Mouse (Mus musculus) CH12.LX (cell line): ENCODE measurements around the gene Pcmt1. TPM values are rescaled to one million over a fixed set of nuclear protein-coding genes. Genes with fewer than 3 reads are reported as not detected.
A peak's percentile ranks its signal among the peaks of the same experiment; 100 is the strongest.

Experiments
- DNase-seq: peaks from one replicate; pipeline ENCODE4 v3.0.0-alpha.2; 2013; ENCODE audit errors: extremely low read depth
- H3K27ac ChIP-seq: 2 replicates; pipeline ENCODE4 v1.5.1; 2012; ENCODE audit warnings: low read depth, mild to moderate bottlenecking, control low read depth, moderate library complexity; ENCODE audit not compliant: insufficient read depth
- H3K27me3 ChIP-seq: replicated peaks from 2 replicates; pipeline ENCODE3; 2012; ENCODE audit warnings: inconsistent platforms
- H3K36me3 ChIP-seq, 2 experiments: replicated peaks in 1 of 2; 2 replicates each; pipeline versions ENCODE3 to v1.6.1; 2012; ENCODE audit warnings: inconsistent platforms in 1 of 2, low read length in 1 of 2, mild to moderate bottlenecking in 1 of 2, mixed read lengths in 1 of 2, moderate library complexity in 1 of 2; ENCODE audit not compliant: control insufficient read depth in 1 of 2, insufficient read depth in 1 of 2
- H3K4me1 ChIP-seq, 2 experiments: 2 replicates each; pipeline ENCODE4 v1.6.1; 2012; ENCODE audit warnings: inconsistent platforms in 1 of 2, moderate library complexity in 1 of 2; ENCODE audit not compliant: insufficient read depth in 2 of 2, control insufficient read depth in 1 of 2
- H3K4me2 ChIP-seq: 2 replicates; pipeline ENCODE4 v1.6.1; 2012; ENCODE audit warnings: low read depth, mild to moderate bottlenecking, control low read depth; ENCODE audit not compliant: poor library complexity, insufficient read depth, severe bottlenecking
- H3K4me3 ChIP-seq, 3 experiments: fragments of 150-350 bp in 1 of 3; sonication (generic) in 1 of 3; replicated peaks in 1 of 3; 2 replicates each; pipeline versions ENCODE3 to v1.5.1; 2011 to 2012; ENCODE audit warnings: low read depth in 2 of 3, low read length in 2 of 3, mild to moderate bottlenecking in 2 of 3, moderate library complexity in 2 of 3, control low read depth in 1 of 3, improper control_type of control experiment in 1 of 3, inconsistent platforms in 1 of 3, mixed read lengths in 1 of 3; ENCODE audit not compliant: poor library complexity in 1 of 3
- H3K79me2 ChIP-seq: replicated peaks from 2 replicates; pipeline ENCODE4 v1.6.1; 2012; ENCODE audit warnings: mild to moderate bottlenecking, moderate library complexity; ENCODE audit not compliant: control insufficient read depth, poor library complexity, insufficient read depth, severe bottlenecking; ENCODE audit errors: extremely low read depth
- H3K9ac ChIP-seq: 2 replicates; pipeline ENCODE4 v1.6.1; 2012; ENCODE audit warnings: low read depth, mild to moderate bottlenecking, control low read depth, moderate library complexity; ENCODE audit not compliant: insufficient read depth
- H3K9me3 ChIP-seq: replicated peaks from 2 replicates; pipeline ENCODE3; 2012; ENCODE audit warnings: low read length, inconsistent platforms, mixed read lengths
- BHLHE40 ChIP-seq: IDR thresholded peaks from 2 replicates; pipeline ENCODE4 v1.6.1; 2011; ENCODE audit warnings: mild to moderate bottlenecking, low read depth, low read length, improper control_type of control experiment
- EP300 ChIP-seq: IDR thresholded peaks from 2 replicates; pipeline ENCODE4 v1.6.1; 2011; ENCODE audit warnings: low read length, improper control_type of control experiment
- HCFC1 ChIP-seq: IDR thresholded peaks from 2 replicates; pipeline ENCODE4 v1.6.1; 2012; ENCODE audit warnings: low read depth, mild to moderate bottlenecking, inconsistent platforms, low read length, improper control_type of control experiment
- KAT2A ChIP-seq: IDR thresholded peaks from 2 replicates; pipeline ENCODE4 v1.6.1; 2012; ENCODE audit warnings: low read length, improper control_type of control experiment, inconsistent platforms; ENCODE audit not compliant: insufficient replicate concordance
- MAZ ChIP-seq: IDR thresholded peaks from 2 replicates; pipeline ENCODE4 v1.6.1; 2012; ENCODE audit warnings: low read depth, mild to moderate bottlenecking, inconsistent platforms, low read length, improper control_type of control experiment, moderate library complexity
- MEF2A ChIP-seq: IDR thresholded peaks from 2 replicates; pipeline ENCODE4 v1.6.1; 2014; ENCODE audit warnings: low read depth, mild to moderate bottlenecking, inconsistent platforms, low read length, improper control_type of control experiment, borderline replicate concordance
- MXI1 ChIP-seq: IDR thresholded peaks from 2 replicates; pipeline ENCODE4 v1.6.1; 2011; ENCODE audit warnings: mild to moderate bottlenecking, low read depth, low read length, improper control_type of control experiment
- MYC ChIP-seq: IDR thresholded peaks from 2 replicates; pipeline ENCODE4 v1.6.1; 2011; ENCODE audit warnings: low read depth, mild to moderate bottlenecking, improper control_type of control experiment, low read length
- POLR2A ChIP-seq: IDR thresholded peaks from 2 replicates; pipeline ENCODE4 v1.6.1; 2011; ENCODE audit warnings: low read depth, mild to moderate bottlenecking, improper control_type of control experiment, low read length
- POLR2AphosphoS2 ChIP-seq: IDR thresholded peaks from 2 replicates; pipeline ENCODE4 v1.6.1; 2011; ENCODE audit warnings: low read depth, low read length, improper control_type of control experiment
- RCOR1 ChIP-seq: conservative IDR thresholded peaks from 2 replicates; pipeline ENCODE4 v1.6.1; 2012; ENCODE audit warnings: low read depth, mild to moderate bottlenecking, inconsistent platforms, low read length, improper control_type of control experiment
- SIN3A ChIP-seq: IDR thresholded peaks from 2 replicates; pipeline ENCODE4 v1.6.1; 2012; ENCODE audit warnings: low read length, improper control_type of control experiment, inconsistent platforms
- SMC3 ChIP-seq: IDR thresholded peaks from 2 replicates; pipeline ENCODE4 v1.6.1; 2011; ENCODE audit warnings: low read depth, low read length, improper control_type of control experiment
- TBP ChIP-seq: conservative IDR thresholded peaks from 2 replicates; pipeline ENCODE4 v1.6.1; 2011; ENCODE audit warnings: low read depth, low read length, improper control_type of control experiment
- UBTF ChIP-seq: IDR thresholded peaks from 2 replicates; pipeline ENCODE4 v1.6.1; 2012; ENCODE audit warnings: low read depth, mild to moderate bottlenecking, inconsistent platforms, low read length, improper control_type of control experiment, moderate library complexity
- USF1 ChIP-seq: IDR thresholded peaks from 2 replicates; pipeline ENCODE4 v1.6.1; 2014; ENCODE audit warnings: low read depth, mild to moderate bottlenecking, inconsistent platforms, low read length, improper control_type of control experiment
- USF2 ChIP-seq: conservative IDR thresholded peaks from 2 replicates; pipeline ENCODE4 v1.6.1; 2011; ENCODE audit warnings: low read depth, low read length, improper control_type of control experiment
- ZC3H11A ChIP-seq: IDR thresholded peaks from 2 replicates; pipeline ENCODE4 v1.6.1; 2012; ENCODE audit warnings: low read depth, mild to moderate bottlenecking, inconsistent platforms, low read length, improper control_type of control experiment
- ZKSCAN1 ChIP-seq: IDR thresholded peaks from 2 replicates; pipeline ENCODE4 v1.6.1; 2012; ENCODE audit warnings: low read depth, inconsistent platforms, low read length, improper control_type of control experiment, borderline replicate concordance
- ZMIZ1 ChIP-seq: IDR thresholded peaks from 2 replicates; pipeline ENCODE4 v1.6.1; 2012; ENCODE audit warnings: low read depth, mild to moderate bottlenecking, inconsistent platforms, low read length, improper control_type of control experiment
- ZNF384 ChIP-seq: IDR thresholded peaks from 2 replicates; pipeline ENCODE4 v1.6.1; 2012; ENCODE audit warnings: low read depth, low read length, improper control_type of control experiment, inconsistent platforms
- dilution Hi-C: fragments of 300-500 bp; cut with MboI; formaldehyde crosslinking; loops from 2 replicates; pipeline ENCODE4 v1.14.3; 2020; ENCODE audit warnings: low sequenced_read_pairs; ENCODE audit not compliant: extremely low pct_unique_long_range_greater_than_20kb, extremely low pct_ligation_motif_present
- in situ Hi-C: fragments of 300-500 bp; cut with MboI; formaldehyde crosslinking; loops from 3 replicates; pipeline ENCODE4 v1.14.3; 2019; ENCODE audit warnings: low sequenced_read_pairs, low pct_ligation_motif_present, low pct_unique_long_range_greater_than_20kb, mixed read lengths
- polyA plus RNA-seq: library from polyadenylated mRNA; unstranded; fragments of >175 nt; gene quantifications from 2 replicates; pipeline ENCODE4 v1.2.1, GENCODE M21; 2012; ENCODE audit warnings: low read depth; ENCODE audit not compliant: insufficient read length
- total RNA-seq, 2 experiments: library from RNA; depleted of rRNA; stranded (reverse); fragments of 300-350 nt in 1 of 2; fragments of >200 nt in 1 of 2; gene quantifications; 2 replicates each; pipeline ENCODE4 v1.2.3; 2012 to 2014

Gene Pcmt1
- total and polyA plus RNA-seq, 3 experiments = 44.4 to 62.2 (median 56.5) TPM

GRCm38 (mm10) chr10:7586771-7587170 lies 94.2 kb downstream of the Pcmt1 start:
- Histone ChIP-seq H3K79me2 (no peaks in the 10 kb centered on the region), H3K9ac (no peak overlapping the region), H3K4me3 (no peak overlapping the region), H3K36me3 (no peaks in the 10 kb centered on the region)
- no peak for DNase-seq
- in situ Hi-C loops = no loop called here
- TF ChIP-seq SMC3 (no peak), KAT2A (no peak), ZKSCAN1 (no peak), ZNF384 (no peak), SIN3A (no peak), MXI1 (no peak), MYC (no peak), USF1 (no peak), MEF2A (no peak), TBP (no peak), MAZ (no peak)
- TF ChIP-seq, all 38 proteins: peak for 0
- no peak overlapping the region for H3K4me2 ChIP-seq
- dilution Hi-C loops = no loop called here
- peaks cover 3% of the 10 kb centered on the region for H3K27me3 ChIP-seq
- H3K27ac ChIP-seq = no peak overlapping the region
- H3K4me1 ChIP-seq = peaks cover 13 to 28% of the 10 kb centered on the region in 2 experiments
- peaks cover 3% of the 10 kb centered on the region for H3K9me3 ChIP-seq

- no peak overlapping the region for H3K4me3 ChIP-seq
- peak overlapping the region; percentile 19; the same call in 1 of the 2 replicates for H3K4me2 ChIP-seq
- dilution Hi-C loops (no loop called here), in situ Hi-C loops (no loop called here)
- TF ChIP-seq ZMIZ1 (no peak), USF2 (no peak), UBTF (no peak), EP300 (no peak), KAT2A (no peak), USF1 (0 out of 2 replicates have a peak, but pooled peaks have one; percentile 11), SIN3A (no peak), POLR2A (no peak), RCOR1 (no peak), ZC3H11A (no peak), BHLHE40 (0 out of 2 replicates have a peak, but pooled peaks have one; percentile 5), HCFC1 (no peak), MEF2A (no peak), POLR2AphosphoS2 (no peak)
- H3K4me1 ChIP-seq = peaks cover 11 to 18% of the 10 kb centered on the region in 2 experiments
- DNase-seq = no peak
- no peaks in the 10 kb centered on the region for H3K79me2 ChIP-seq
- no peaks in the 10 kb centered on the region for H3K36me3 ChIP-seq
- H3K27me3 ChIP-seq = peaks cover 1% of the 10 kb centered on the region
- no peak overlapping the region for H3K27ac ChIP-seq
- no peaks in the 10 kb centered on the region for H3K9me3 ChIP-seq
- no peak overlapping the region for H3K9ac ChIP-seq
Measured at GRCm38 (mm10) chr10:7582891-7583557, 97.9 kb downstream of the Pcmt1 start.
